Mouse (Mus musculus) spleen, adult 12 weeks (tissue): ENCODE data around the gene Mbnl1.
"Not testable (repeated sequence)": the region's sequence is repeated elsewhere in the genome, so short reads cannot be mapped to it uniquely, and the experiment has no call there.

Source experiments
- DNase-seq: peaks from one replicate; pipeline ENCODE4 v3.0.0; 2022; ENCODE audit warnings: low spot score

The Mbnl1 gene

DNA sequence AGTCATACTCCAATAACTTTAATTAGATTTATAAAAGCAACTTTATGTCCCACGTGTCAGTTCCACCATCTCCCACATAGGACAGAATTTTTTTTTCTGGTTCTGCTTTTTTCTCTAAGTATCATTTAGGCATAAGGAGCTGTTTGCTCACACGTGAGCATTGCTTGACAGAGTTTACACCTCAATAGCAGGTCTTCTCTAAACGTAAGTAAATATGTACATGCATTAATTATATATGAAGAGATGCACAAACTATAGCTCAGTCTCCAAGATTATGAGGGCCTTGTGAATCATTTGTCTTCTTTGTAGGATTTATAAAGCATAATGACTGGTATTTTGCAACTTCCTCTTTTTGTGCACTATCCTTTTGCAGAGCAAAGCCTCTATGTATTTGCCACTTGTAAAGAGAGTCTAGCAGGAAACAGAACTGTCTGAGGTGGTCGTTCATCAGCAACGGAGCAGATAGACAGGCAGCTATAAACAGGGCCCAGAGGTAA lies at the start of gene Mbnl1:
Mbnl1 (plus strand) TSS at position 150 of the 497 bp plus-strand sequence.
- no peak for DNase-seq

DNA sequence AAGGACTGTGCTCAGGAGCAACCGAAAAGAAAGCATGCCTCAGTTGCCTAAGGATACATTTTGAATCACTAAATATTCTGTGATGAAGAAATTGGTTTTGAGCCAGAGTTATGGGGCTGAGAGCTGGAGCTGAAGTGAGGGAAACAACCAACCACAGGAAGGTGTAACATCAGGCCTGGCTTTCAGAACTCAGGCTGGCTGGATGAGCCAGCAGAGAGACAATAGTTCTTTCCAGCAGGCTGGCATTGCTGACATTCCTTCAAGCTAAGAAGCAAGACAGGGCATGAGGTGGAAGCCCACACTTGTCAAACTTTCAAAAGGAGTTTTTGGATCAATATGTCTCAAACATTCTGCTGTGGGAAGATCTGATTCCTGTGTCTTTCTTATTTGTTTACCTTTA lies 48.5 kb upstream of the Mbnl1 start:
- no peak for DNase-seq

DNA sequence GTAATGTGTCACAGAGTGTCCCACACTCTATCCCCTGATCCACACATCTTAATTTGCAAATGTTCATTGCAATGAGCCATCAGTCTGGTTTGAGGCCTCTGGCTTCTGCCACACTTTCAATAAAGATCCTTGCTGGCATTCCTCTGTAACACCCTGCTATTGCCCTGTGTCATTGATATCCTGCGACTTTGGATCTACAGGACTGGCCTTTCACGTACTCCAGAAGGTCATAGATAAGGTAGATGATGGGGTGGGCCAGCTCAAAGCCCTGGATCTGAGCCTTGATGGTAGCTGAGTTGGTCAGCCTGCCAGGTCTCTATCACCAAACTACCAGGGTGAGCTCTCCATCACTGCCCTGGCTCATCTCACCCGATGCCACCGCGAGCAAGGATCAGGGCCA lies 43.6 kb upstream of the Mbnl1 start:
- no peak for DNase-seq

- no peak for DNase-seq
Observed at GRCm38 (mm10) chr3:60437254-60437653, 35.4 kb upstream of the Mbnl1 start.

DNA sequence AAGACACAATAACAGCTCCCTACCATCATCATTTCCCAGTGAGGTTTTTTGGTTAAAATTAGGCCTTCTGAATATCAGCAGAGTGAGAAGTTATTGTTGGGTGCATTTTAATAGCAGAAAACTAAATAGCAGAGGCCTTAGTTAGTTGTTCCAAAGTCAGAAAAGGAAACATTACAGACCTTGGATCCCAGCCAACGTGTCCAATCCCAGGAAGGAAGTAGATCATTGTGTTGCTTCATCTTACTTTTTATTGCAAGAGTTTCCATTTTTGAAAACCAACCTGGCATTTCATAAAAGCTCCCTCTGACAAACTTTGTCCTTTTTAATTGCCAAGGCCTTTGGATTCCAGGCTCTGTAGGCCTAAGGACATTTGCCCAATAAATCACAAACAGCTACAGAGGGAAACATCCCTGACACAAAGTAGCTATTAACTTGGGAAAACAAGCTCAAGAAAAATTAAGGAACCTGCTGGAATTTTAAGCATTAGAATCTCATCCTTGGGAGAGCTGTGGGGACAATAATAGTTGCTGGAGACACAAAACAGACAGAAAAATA lies 34.9 kb upstream of the Mbnl1 start:
- DNase-seq, result no peak

DNA sequence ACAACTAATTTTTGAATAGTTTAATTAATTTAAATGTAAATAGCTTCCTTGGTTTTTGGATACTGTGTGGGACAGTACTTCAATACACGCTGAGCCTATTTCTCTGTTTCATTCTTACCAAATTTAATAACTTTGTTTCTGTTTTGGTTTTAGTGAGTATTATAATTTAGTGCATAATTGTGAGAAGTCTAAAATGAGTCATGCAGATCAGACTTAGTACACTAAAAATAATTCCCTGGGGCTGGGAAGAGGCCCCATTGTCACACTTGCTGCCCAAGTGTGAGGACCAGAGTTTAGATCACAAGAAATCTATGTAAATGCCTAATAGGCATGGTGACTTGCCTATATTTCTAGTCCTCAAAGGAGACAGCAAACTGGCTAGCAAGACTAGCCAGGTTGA lies 33.9 kb upstream of the Mbnl1 start:
- no peak for DNase-seq

GRCm38 (mm10) chr3:60461828-60462521 lies 10.7 kb upstream of the Mbnl1 start:
- DNase-seq, result no peak

DNA sequence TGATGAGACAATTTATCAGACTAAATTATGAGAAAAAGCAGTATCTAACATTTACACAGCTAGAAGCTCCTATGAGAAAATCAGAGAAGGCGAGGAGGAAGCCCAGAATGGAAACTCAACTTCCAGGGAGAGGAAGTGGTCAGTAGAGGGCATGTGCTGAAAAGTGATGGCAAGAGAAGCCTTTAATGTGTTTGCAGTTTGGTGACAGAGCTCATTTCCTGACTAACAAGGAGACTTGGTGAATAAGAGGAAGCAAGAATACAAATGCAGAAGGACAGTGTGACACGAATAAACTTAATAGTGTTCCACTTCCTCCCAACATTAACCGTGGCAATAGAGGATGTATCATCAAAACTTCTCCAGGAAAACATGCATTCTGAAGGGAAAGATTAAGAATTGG lies 4.0 kb upstream of the Mbnl1 start:
- not testable (repeated sequence) for DNase-seq

- DNase-seq, result not testable (repeated sequence)
Observed at GRCm38 (mm10) chr3:60469170-60469805, 3.3 kb upstream of the Mbnl1 start.

GRCm38 (mm10) chr3:60472011-60472680 lies 484 bp upstream of the Mbnl1 start:
- no peak for DNase-seq

GRCm38 (mm10) chr3:60473861-60474653 lies 1.4 kb downstream of the Mbnl1 start:
- DNase-seq, result no peak

DNA sequence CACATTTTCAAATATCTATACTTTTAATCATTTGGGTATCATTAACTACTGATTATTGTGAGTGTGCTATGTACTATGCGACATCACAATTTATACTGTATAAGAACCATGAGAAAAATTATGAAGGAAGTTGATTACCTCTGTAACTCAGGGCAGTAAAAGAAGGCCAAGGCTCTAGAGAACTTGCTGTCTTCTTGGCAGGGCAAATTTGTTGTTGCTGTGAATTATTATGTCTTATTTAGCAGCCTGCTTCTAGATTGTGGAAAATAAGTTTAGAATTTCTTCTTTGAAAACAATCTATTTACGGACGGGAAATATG lies 2.0 kb downstream of the Mbnl1 start:
- DNase-seq, result no peak

- DNase-seq, result no peak
Observed at GRCm38 (mm10) chr3:60475055-60475454, 2.4 kb downstream of the Mbnl1 start.

GRCm38 (mm10) chr3:60476751-60477255 lies 4.2 kb downstream of the Mbnl1 start:
- no peak for DNase-seq

DNA sequence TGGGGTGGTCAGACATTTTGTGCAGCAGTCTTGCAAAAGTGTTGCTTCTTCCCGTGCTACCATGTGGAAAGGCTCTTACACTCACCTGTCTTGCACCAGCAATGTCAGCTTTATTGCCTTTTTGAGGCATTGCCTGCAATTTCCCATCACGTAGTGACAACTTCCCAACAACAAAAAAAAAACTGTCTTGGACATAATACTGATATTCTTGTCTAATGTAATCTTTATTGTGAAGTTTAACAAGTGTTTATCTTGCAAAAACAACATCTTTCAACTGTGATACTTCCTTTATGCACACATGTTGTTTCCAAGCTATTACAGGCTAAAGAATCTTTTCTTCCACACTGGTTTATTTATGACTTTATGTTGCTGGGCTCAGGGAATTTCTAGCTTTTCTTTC lies 5.8 kb downstream of the Mbnl1 start:
- DNase-seq, result no peak

DNA sequence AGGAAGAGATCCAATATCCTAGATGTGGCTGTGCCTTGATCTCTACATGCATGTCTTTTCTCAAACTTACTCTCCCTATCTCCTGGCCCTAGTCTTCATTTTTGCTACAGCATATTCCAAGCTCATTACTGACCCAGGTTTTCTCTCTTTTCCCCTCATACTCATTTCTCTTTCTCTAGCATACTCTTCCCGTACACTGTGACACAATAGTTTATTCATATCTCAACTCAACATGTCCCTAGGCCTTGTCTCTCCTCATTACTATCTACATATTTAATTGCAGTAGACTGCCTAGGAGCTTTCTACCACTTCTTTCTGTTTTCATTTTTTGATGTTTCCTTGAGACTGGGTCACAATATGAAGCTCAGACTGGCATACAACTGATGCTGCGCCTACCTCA lies 8.1 kb downstream of the Mbnl1 start:
- DNase-seq, result no peak

GRCm38 (mm10) chr3:60481740-60482399 lies 9.2 kb downstream of the Mbnl1 start:
- DNase-seq, result no peak

- no peak for DNase-seq
Observed at GRCm38 (mm10) chr3:60483305-60483704, 10.7 kb downstream of the Mbnl1 start.

- no peak for DNase-seq
Observed at GRCm38 (mm10) chr3:60485987-60486712, 13.5 kb downstream of the Mbnl1 start.

GRCm38 (mm10) chr3:60486713-60487170 lies 14.1 kb downstream of the Mbnl1 start:
- DNase-seq, result no peak

GRCm38 (mm10) chr3:60489509-60489908 lies 16.9 kb downstream of the Mbnl1 start:
- no peak for DNase-seq
